Mouse (Mus musculus) testis, adult 2 months (tissue): Measurements from ENCODE around the gene Tmem50a.

Source experiments
- CTCF ChIP-seq: fragments of 200-500 bp; IDR thresholded peaks from 2 replicates; pipeline ENCODE4 v1.5.1; 2012; ENCODE audit warnings: low read depth, mild to moderate bottlenecking, inconsistent platforms, low read length, moderate library complexity; ENCODE audit not compliant: control insufficient read depth, insufficient read depth, insufficient replicate concordance
- POLR2A ChIP-seq: fragments of 200-500 bp; IDR thresholded peaks from 2 replicates; pipeline ENCODE4 v1.6.1; 2012; ENCODE audit warnings: low read depth, mild to moderate bottlenecking, inconsistent platforms, low read length, moderate library complexity; ENCODE audit not compliant: control insufficient read depth

- TF ChIP-seq CTCF (no peak), POLR2A (no peak)
Measured at GRCm38 (mm10) chr4:134865340-134865739, 49.5 kb downstream of the Tmem50a start.
